Comparison of ENCODE assay signal across 8 mouse cellular contexts in genomic region chr3:90373432-90374028, GRCm38 (mm10). TPM values are rescaled to one million over a fixed set of nuclear protein-coding genes. Genes with fewer than 3 reads are reported as not detected.
A peak's percentile ranks its signal among the peaks of the same experiment; 100 is the strongest.
DNase-seq lines count a peak whose midpoint lies in the region; ATAC-seq and TF ChIP-seq lines count a peak whose summit lies in the region.

No protein-coding gene starts in this region.

- no peak for TF ChIP-seq POLR2A in kidney, adult 2 months (IDR thresholded peaks at IDR 0.05; ENCODE audit: low read depth, low read length)

- no peaks in the 10 kb centered on the region for H3K4me1 ChIP-seq in kidney, adult 2 months (ENCODE audit: control insufficient read depth, insufficient read depth, low read length)
- no peaks in the 10 kb centered on the region for H3K4me1 ChIP-seq in limb, embryonic 11.5 days (ENCODE audit: control insufficient read depth, insufficient read depth, low read length)
- no peaks in the 10 kb centered on the region for H3K4me1 ChIP-seq in midbrain, embryonic 16.5 days (ENCODE audit: control insufficient read depth, insufficient read depth, low read length)

- H3K27me3 ChIP-seq in kidney, adult 2 months (replicated peaks; ENCODE audit: control insufficient read depth, insufficient read depth, low read length), result no peaks in the 10 kb centered on the region
- no peaks in the 10 kb centered on the region for H3K27me3 ChIP-seq in limb, embryonic 11.5 days (ENCODE audit: control insufficient read depth, insufficient read depth, low read length)
- no peaks in the 10 kb centered on the region for H3K27me3 ChIP-seq in midbrain, embryonic 16.5 days (ENCODE audit: control insufficient read depth, insufficient read depth, low read depth, low read length)

- H3K9ac ChIP-seq in limb, embryonic 11.5 days (ENCODE audit: low read length), result no peak overlapping the region
- H3K9ac ChIP-seq in midbrain, embryonic 16.5 days (ENCODE audit: low read depth, low read length), result no peak overlapping the region

- ATAC-seq in limb, embryonic 11.5 days (ENCODE audit: insufficient number of reproducible peaks, low FRiP score, low TSS enrichment, low read depth), result no peak
- peak; percentile 84 for ATAC-seq in midbrain, embryonic 16.5 days

- H3K4me2 ChIP-seq in limb, embryonic 11.5 days (ENCODE audit: low read depth, severe bottlenecking), result no peak overlapping the region
- H3K4me2 ChIP-seq in midbrain, embryonic 16.5 days (ENCODE audit: low read length), result no peak overlapping the region

- peak; percentile 80 for TF ChIP-seq CTCF in kidney, adult 2 months (conservative IDR thresholded peaks at IDR 0.05; ENCODE audit: insufficient read depth, insufficient read length, low read depth, low read length)

- WGBS in kidney, adult 2 months, result 26% methylated on average over 4 of the region's 4 CpGs
- 30% methylated on average over 4 of the region's 4 CpGs for WGBS in limb, embryonic 11.5 days
- 25% methylated on average over 4 of the region's 4 CpGs for WGBS in midbrain, embryonic 16.5 days

- H3K36me3 ChIP-seq in kidney, adult 2 months (ENCODE audit: control insufficient read depth, insufficient read depth, low read length), result no peaks in the 10 kb centered on the region
- no peaks in the 10 kb centered on the region for H3K36me3 ChIP-seq in limb, embryonic 11.5 days (ENCODE audit: control insufficient read depth, insufficient read depth, low read length)
- H3K36me3 ChIP-seq in midbrain, embryonic 16.5 days (ENCODE audit: control insufficient read depth, insufficient read depth, low read length), result no peaks in the 10 kb centered on the region

- no peaks in the 10 kb centered on the region for H3K9me3 ChIP-seq in limb, embryonic 11.5 days (ENCODE audit: control insufficient read depth, low read length)
- no peaks in the 10 kb centered on the region for H3K9me3 ChIP-seq in midbrain, embryonic 16.5 days (replicated peaks; ENCODE audit: control insufficient read depth, low read length, poor library complexity, severe bottlenecking)

- DNase-seq in adrenal gland, adult (ENCODE audit: inconsistent age in 2 of 2, low spot score in 1 of 2), result peak; percentile 77 to 95
- DNase-seq in adrenal gland, postnatal 25 days, result no peak
- peak; percentile 72 for DNase-seq in embryo, embryonic 11.5 days (ENCODE audit: low read depth, low spot score)
- DNase-seq in heart, adult 18-20 months, result peak; percentile 84 to 91
- peak; percentile 89 for DNase-seq in kidney, adult 2 months
- peak; percentile 84 for DNase-seq in limb, embryonic 11.5 days (ENCODE audit: low spot score)
- peak; percentile 77 to 87 for DNase-seq in spleen, postnatal 10 days (ENCODE audit: low spot score in 2 of 2)

- H3K27ac ChIP-seq in kidney, adult 2 months (ENCODE audit: insufficient read depth, low read depth, low read length), result no peak overlapping the region
- H3K27ac ChIP-seq in limb, embryonic 11.5 days (replicated peaks; ENCODE audit: low read depth, low read length), result no peak overlapping the region
- H3K27ac ChIP-seq in midbrain, embryonic 16.5 days (ENCODE audit: low read length), result no peak overlapping the region

- H3K4me3 ChIP-seq in kidney, adult 2 months (ENCODE audit: insufficient read depth, low read depth, low read length), result no peak overlapping the region
- H3K4me3 ChIP-seq in limb, embryonic 11.5 days (ENCODE audit: low read depth, low read length), result no peak overlapping the region
- no peak overlapping the region for H3K4me3 ChIP-seq in midbrain, embryonic 16.5 days (ENCODE audit: low read depth, low read length)

RNA-seq across cellular contexts. Expression of gene Slc27a3, which starts 16.2 kb away (rescaled TPM):
- total RNA-seq in adrenal gland, postnatal 25 days (2021), result 130 and 146 TPM in 2 replicates
- under 1 TPM; 0.50 to 0.62 TPM for total RNA-seq in heart, adult 18-20 months (2021)
- polyA plus RNA-seq in kidney, adult 2 months (2012; rRNA removed), result 12.9 and 16.2 TPM in 2 replicates
- 24.0 and 28.7 TPM in 2 replicates for polyA plus RNA-seq in limb, embryonic 11.5 days (2014; fragmentation: Nextera tagmentation; extraction: Ambion mirVana)
- polyA plus RNA-seq in midbrain, embryonic 16.5 days (2015; fragmentation: Nextera tagmentation; extraction: Ambion mirVana), result 30.7 and 33.8 TPM in 2 replicates

RNA-seq across cellular contexts. Expression of gene Ints3, which starts 59.9 kb away (rescaled TPM):
- total RNA-seq in adrenal gland, postnatal 25 days (2021), result 91.2 and 92.3 TPM in 2 replicates
- 10 to 100 TPM; 24.6 TPM for total RNA-seq in heart, adult 18-20 months (2021)
- polyA plus RNA-seq in kidney, adult 2 months (2012; rRNA removed), result 22.9 and 23.6 TPM in 2 replicates
- polyA plus RNA-seq in limb, embryonic 11.5 days (2014; fragmentation: Nextera tagmentation; extraction: Ambion mirVana), result 47.2 and 56.7 TPM in 2 replicates
- polyA plus RNA-seq in midbrain, embryonic 16.5 days (2015; fragmentation: Nextera tagmentation; extraction: Ambion mirVana), result 30.8 and 31.7 TPM in 2 replicates
